Mouse (Mus musculus) testis, adult 2 months (tissue): ENCODE results near the gene Ubr2.

Experiments
- CTCF ChIP-seq: fragments of 200-500 bp; IDR thresholded peaks from 2 replicates; pipeline ENCODE4 v1.5.1; 2012; ENCODE audit warnings: low read depth, mild to moderate bottlenecking, inconsistent platforms, low read length, moderate library complexity; ENCODE audit not compliant: control insufficient read depth, insufficient read depth, insufficient replicate concordance
- POLR2A ChIP-seq: fragments of 200-500 bp; IDR thresholded peaks from 2 replicates; pipeline ENCODE4 v1.6.1; 2012; ENCODE audit warnings: low read depth, mild to moderate bottlenecking, inconsistent platforms, low read length, moderate library complexity; ENCODE audit not compliant: control insufficient read depth

GRCm38 (mm10) chr17:47024805-47025204 lies 14.4 kb upstream of the Ubr2 start:
- TF ChIP-seq CTCF (no peak), POLR2A (no peak)
